Mouse (Mus musculus): ENCODE data around the gene Agrn.
"Not testable (repeated sequence)": the region's sequence is repeated elsewhere in the genome, so short reads cannot be mapped to it uniquely, and the experiment has no call there.

Gene Agrn

GRCm38 (mm10) chr4:156200623-156201475 is 3.6 kb upstream of the Agrn start, which contains the start of gene Isg15:
TSS of gene Isg15 (minus strand) at chr4:156200818.
- DNase-seq: no peak

DNA sequence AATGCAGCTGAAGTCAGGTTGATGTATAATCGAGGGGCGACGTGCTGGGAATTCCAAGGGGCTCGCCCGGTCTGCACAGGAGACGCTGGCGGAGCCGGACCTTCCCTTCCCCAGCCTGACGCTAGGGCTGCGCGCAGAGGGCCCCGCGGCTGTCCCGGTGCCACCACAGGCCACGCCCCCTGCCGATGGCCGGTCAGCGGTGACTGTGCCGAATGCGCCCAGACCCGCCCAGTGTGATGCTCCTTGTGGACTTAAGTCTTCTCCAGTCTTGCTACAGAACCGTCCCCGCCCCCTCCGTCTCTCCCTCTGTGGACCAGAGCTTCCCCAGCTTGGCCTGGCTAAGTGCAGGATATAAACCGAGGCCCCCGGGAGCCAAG is 529 bp upstream of the Agrn start:
- DNase-seq: peak; percentile 74

- peak; percentile 24 for DNase-seq
Measured at GRCm38 (mm10) chr4:156195927-156196870, 1.1 kb downstream of the Agrn start.

GRCm38 (mm10) chr4:156194346-156194745 is 2.9 kb downstream of the Agrn start:
- DNase-seq: no peak

- DNase-seq: no peak
Measured at GRCm38 (mm10) chr4:156193906-156194305, 3.4 kb downstream of the Agrn start.

- DNase-seq: no peak
Measured at GRCm38 (mm10) chr4:156193200-156193590, 4.1 kb downstream of the Agrn start.

DNA sequence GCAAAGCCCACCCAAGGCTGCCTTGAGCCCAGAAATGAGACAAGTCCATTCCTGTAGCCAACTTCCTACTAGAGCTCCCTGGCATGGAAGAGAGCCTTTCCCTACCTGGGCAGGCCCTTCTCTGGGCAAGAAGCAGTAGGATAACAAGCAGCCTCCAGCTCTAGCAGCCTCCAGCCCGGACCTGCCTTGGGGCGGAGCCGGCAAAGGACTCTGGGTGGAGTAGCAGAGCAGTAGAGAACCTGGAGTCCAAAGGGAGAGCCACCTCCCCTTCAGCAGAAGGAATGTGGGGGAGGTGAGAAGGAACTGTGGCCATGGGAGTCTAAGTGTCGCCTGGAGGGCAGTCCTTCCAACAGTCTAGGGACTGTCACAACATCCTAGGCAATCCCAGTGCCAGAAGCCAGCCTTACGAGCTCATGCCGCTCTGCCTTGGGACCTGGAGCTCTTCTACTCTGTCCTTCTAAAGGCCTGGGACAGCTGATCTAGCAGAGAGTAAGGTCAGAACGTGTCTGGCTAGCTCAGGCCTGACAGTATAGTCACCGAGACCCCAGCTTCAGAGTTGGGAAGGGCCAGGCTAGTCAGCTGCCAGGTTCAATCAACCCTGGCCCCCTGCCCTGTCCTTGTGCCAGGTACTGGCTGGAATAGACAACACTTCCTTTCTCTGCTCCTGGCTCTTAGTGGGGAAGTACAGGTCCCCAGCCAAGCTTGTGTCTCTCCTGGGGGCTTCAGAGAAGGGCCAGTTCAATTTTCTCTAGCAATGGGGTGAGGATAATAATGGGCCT is 4.7 kb downstream of the Agrn start:
- no peak for DNase-seq

- no peak for DNase-seq
Measured at GRCm38 (mm10) chr4:156188811-156189323, 8.4 kb downstream of the Agrn start.

GRCm38 (mm10) chr4:156188162-156188810 is 9.0 kb downstream of the Agrn start:
- no peak for DNase-seq

DNA sequence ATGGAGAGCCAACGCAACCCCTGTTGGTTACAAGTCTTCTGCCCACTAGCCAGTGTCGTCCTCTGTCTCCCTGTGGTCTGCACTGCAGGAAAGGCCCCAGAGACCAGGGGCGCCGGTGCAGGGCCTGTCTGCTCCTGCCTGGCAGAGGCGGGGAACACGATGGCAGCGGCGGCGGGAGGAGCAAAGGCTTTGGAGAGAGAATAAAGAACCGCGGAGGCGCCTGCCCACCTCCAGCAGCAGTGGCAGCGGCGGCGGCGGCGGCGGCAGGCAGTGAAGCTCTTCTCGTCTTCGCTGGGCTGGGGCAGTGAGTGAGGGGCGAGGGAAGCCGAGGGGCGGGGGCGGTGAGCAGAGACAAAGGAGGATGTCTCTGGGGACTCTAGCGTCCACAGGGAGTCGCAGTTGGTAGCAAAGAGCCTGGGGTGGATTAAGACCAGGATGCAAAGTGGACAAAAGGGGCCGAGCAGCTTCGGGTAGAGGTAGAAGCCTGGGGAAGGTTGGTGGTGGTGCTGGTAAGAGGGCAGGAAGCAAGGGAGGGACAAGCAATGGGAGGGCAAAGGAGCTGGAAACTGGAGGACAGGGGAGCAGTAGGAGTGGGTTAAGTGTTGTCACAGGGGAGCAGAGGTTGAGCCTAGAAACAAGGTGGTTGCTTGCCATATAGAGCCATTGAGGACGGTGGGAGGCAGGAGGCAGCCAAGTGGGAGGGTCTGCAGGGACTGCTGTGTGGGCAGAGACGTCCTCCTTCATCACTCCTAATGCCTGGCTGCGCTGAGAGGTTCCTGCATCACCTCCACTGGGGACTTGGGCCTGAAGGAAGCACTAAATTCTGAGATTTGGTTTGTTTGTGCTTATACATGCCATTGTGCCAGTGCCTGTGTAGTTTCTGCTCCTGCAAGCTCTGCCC is 11.1 kb downstream of the Agrn start:
- DNase-seq: peak; percentile 71

GRCm38 (mm10) chr4:156185456-156185949 is 11.8 kb downstream of the Agrn start:
- DNase-seq: peak; percentile 41

- DNase-seq: no peak
Measured at GRCm38 (mm10) chr4:156184291-156184954, 12.9 kb downstream of the Agrn start.

- DNase-seq: no peak
Measured at GRCm38 (mm10) chr4:156183747-156184146, 13.5 kb downstream of the Agrn start.

- no peak for DNase-seq
Measured at GRCm38 (mm10) chr4:156177630-156178029, 19.7 kb downstream of the Agrn start.

- DNase-seq: no peak
Measured at GRCm38 (mm10) chr4:156171828-156172227, 25.5 kb downstream of the Agrn start.

DNA sequence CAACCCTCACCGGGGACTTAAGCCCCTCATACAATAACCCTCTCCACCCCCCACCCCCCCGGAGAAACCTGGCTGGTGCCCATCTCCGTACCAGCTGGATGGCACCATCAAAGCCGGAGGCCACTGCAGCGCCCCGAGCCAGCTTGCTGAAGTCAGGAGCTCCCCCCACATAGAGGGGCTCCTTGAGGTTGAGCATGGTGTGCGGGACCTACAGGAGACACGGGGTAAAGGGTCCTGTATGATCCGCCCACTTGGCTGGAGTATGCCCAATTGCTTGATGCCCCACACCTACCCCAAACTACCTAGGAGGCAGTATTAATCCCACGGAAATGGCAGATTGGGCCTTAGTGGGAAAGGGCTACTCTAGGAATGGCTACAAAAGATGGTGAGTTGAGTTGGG is 28.2 kb downstream of the Agrn start:
- DNase-seq: no peak

GRCm38 (mm10) chr4:156168611-156169010 is 28.7 kb downstream of the Agrn start:
- no peak for DNase-seq

- no peak for DNase-seq
Measured at GRCm38 (mm10) chr4:156166477-156166876, 30.8 kb downstream of the Agrn start.

GRCm38 (mm10) chr4:156154771-156155170 is 42.5 kb downstream of the Agrn start:
- DNase-seq: no peak

GRCm38 (mm10) chr4:156150887-156151286 is 46.4 kb downstream of the Agrn start:
- not testable (repeated sequence) for DNase-seq
